Mouse (Mus musculus): ENCODE data around the gene Pnisr. TPM values are rescaled to one million over a fixed set of nuclear protein-coding genes. Genes with fewer than 3 reads are reported as not detected.

Pnisr gene
- polyA plus RNA-seq (2016; fragmentation: Nextera tagmentation; extraction: Ambion mirVana) = 96.5 and 99.3 TPM in 2 replicates

GRCm38 (mm10) chr4:21847481-21848286, at the start of gene Pnisr:
Pnisr (plus strand) TSS chr4:21847583.
- Histone ChIP-seq H3K27ac (ENCODE audit: poor library complexity, severe bottlenecking) (peak within 1 kb of the TSS; percentile 99), H3K4me2 (peak within 1 kb of the TSS; percentile 68), H3K4me3 (peak within 1 kb of the TSS; percentile 94), H3K36me3 (peaks cover 4% of the 10 kb centered on the region; the same call in 1 of the 2 replicates), H3K9me3 (replicated peaks) (no peaks in the 10 kb centered on the region), H3K9ac (peak within 1 kb of the TSS; percentile 96), H3K4me1 (replicated peaks) (peaks cover 10% of the 10 kb centered on the region), H3K27me3 (replicated peaks) (no peaks in the 10 kb centered on the region)
- WGBS = 0% methylated on average over 50 of the region's 50 CpGs
- ATAC-seq (ENCODE audit: insufficient number of reproducible peaks, low FRiP score) = peak; percentile 99

DNA sequence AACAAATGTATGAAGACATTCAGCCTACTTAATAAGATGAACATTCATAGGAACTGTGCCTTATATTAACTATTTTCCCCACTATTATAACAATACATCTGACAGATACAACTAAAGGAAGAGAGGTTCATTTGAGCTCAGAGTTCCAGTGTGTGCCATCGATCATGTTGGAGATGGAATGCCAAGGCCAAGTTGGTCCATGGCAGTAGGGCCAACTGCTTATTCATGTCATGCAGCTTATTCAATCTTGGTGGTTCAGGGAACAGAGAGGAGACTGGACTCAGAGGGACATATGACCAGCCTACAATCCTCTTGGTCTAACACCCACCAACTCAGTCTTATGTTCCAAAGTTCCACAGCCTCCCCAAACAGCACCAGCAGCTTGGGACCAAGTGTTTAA, 46.4 kb upstream of the Pnisr start:
- H3K9me3 ChIP-seq (replicated peaks) = no peaks in the 10 kb centered on the region
- no peak for ATAC-seq (ENCODE audit: insufficient number of reproducible peaks, low FRiP score)
- H3K9ac ChIP-seq = no peak overlapping the region
- H3K4me1 ChIP-seq (replicated peaks) = no peaks in the 10 kb centered on the region
- no peaks in the 10 kb centered on the region for H3K27me3 ChIP-seq (replicated peaks)
- H3K4me3 ChIP-seq = no peak overlapping the region
- H3K27ac ChIP-seq (ENCODE audit: poor library complexity, severe bottlenecking) = no peak overlapping the region
- 92% methylated on average over 1 of the region's 1 CpGs for WGBS
- H3K4me2 ChIP-seq = no peak overlapping the region
- peaks cover 65% of the 10 kb centered on the region for H3K36me3 ChIP-seq

DNA sequence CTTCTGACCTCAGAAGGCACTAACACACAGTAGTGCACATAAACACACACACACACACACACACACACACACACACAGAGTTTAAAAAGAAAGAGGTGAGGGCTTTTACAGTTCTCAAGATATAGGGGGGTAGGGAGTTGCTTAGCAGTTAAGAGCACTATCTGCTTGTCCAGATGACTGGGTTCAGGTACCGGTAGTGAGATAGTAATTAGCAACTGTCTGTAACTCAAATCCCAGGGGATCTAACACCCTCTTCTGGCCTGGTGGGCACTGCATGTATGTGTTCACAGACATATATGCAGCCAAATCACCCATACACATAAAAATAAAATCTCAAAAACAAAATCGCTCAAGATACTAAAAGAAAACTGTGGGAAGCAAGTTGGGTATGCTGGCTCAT, 45.8 kb upstream of the Pnisr start:
- no peak overlapping the region for H3K4me3 ChIP-seq
- no peaks in the 10 kb centered on the region for H3K27me3 ChIP-seq (replicated peaks)
- no peaks in the 10 kb centered on the region for H3K9me3 ChIP-seq (replicated peaks)
- peaks cover 65% of the 10 kb centered on the region for H3K36me3 ChIP-seq
- no peaks in the 10 kb centered on the region for H3K4me1 ChIP-seq (replicated peaks)
- H3K9ac ChIP-seq = no peak overlapping the region
- H3K4me2 ChIP-seq = no peak overlapping the region
- WGBS = 83% methylated on average over 2 of the region's 2 CpGs
- H3K27ac ChIP-seq (ENCODE audit: poor library complexity, severe bottlenecking) = no peak overlapping the region
- no peak for ATAC-seq (ENCODE audit: insufficient number of reproducible peaks, low FRiP score)

DNA sequence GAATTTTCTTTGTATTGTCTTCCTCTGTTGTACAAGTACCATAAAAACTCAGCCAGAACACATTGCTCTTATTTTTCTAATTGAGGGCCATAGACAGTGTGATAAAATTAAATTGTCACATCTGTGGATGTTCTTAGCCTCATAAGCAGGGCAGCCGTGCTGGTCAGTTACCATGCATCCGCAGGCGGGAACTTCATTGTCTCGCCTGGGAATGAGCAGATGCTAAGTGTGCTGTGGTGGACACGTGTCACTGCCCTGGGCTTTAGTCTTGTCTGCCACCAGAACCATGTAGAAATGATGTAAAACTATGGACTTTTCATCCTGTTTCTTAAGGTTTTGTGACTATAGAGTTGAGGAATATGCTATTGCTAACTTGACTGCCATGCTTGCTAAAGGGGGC, 40.2 kb upstream of the Pnisr start:
- Histone ChIP-seq H3K4me2 (no peak overlapping the region), H3K27ac (ENCODE audit: poor library complexity, severe bottlenecking) (no peak overlapping the region), H3K9ac (no peak overlapping the region), H3K27me3 (replicated peaks) (no peaks in the 10 kb centered on the region), H3K36me3 (peaks cover 49% of the 10 kb centered on the region), H3K9me3 (replicated peaks) (no peaks in the 10 kb centered on the region), H3K4me1 (replicated peaks) (no peaks in the 10 kb centered on the region), H3K4me3 (no peak overlapping the region)
- 77% methylated on average over 5 of the region's 5 CpGs for WGBS
- no peak for ATAC-seq (ENCODE audit: insufficient number of reproducible peaks, low FRiP score)

DNA sequence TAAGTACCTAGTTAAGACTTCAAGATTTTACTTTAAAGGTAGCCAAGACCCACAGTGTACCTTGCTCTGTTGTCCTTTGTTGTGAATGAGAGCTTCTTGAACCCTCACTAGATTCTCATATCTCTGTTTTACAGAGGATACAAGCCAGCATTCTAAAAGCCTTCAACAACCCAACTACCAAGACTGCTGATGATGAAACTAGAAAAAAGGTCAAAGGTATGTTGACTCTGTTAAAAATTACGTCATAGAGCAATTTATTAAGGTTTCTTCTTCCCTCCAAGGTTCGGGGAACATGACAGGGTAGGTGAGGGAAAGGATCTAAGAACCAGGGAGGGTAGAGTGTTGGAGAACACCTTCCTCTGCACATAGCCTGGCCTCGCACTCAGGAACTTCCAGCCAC, 36.8 kb upstream of the Pnisr start:
- Histone ChIP-seq H3K4me3 (no peak overlapping the region), H3K9me3 (replicated peaks) (no peaks in the 10 kb centered on the region), H3K9ac (no peak overlapping the region), H3K36me3 (peaks cover 33% of the 10 kb centered on the region), H3K4me2 (no peak overlapping the region), H3K27ac (ENCODE audit: poor library complexity, severe bottlenecking) (no peak overlapping the region), H3K4me1 (replicated peaks) (no peaks in the 10 kb centered on the region), H3K27me3 (replicated peaks) (no peaks in the 10 kb centered on the region)
- no peak for ATAC-seq (ENCODE audit: insufficient number of reproducible peaks, low FRiP score)
- 87% methylated on average over 3 of the region's 3 CpGs for WGBS

- WGBS = 91% methylated on average over 6 of the region's 6 CpGs
- Histone ChIP-seq H3K9me3 (replicated peaks) (no peaks in the 10 kb centered on the region), H3K9ac (no peak overlapping the region), H3K4me1 (replicated peaks) (no peaks in the 10 kb centered on the region), H3K27ac (ENCODE audit: poor library complexity, severe bottlenecking) (no peak overlapping the region), H3K4me2 (no peak overlapping the region), H3K4me3 (no peak overlapping the region), H3K27me3 (replicated peaks) (no peaks in the 10 kb centered on the region), H3K36me3 (peaks cover 42% of the 10 kb centered on the region)
- ATAC-seq (ENCODE audit: insufficient number of reproducible peaks, low FRiP score) = no peak
Measured at GRCm38 (mm10) chr4:21812635-21813034, 34.7 kb upstream of the Pnisr start.

- no peaks in the 10 kb centered on the region for H3K9me3 ChIP-seq (replicated peaks)
- peaks cover 44% of the 10 kb centered on the region for H3K36me3 ChIP-seq
- no peak overlapping the region for H3K9ac ChIP-seq
- no peak overlapping the region for H3K4me2 ChIP-seq
- H3K4me1 ChIP-seq (replicated peaks) = no peaks in the 10 kb centered on the region
- H3K27me3 ChIP-seq (replicated peaks) = no peaks in the 10 kb centered on the region
- H3K27ac ChIP-seq (ENCODE audit: poor library complexity, severe bottlenecking) = no peak overlapping the region
- ATAC-seq (ENCODE audit: insufficient number of reproducible peaks, low FRiP score) = peak; percentile 45; the same call in 1 of the 2 replicates
- H3K4me3 ChIP-seq = no peak overlapping the region
- 47% methylated on average over 2 of the region's 2 CpGs for WGBS
Measured at GRCm38 (mm10) chr4:21814029-21814428, 33.4 kb upstream of the Pnisr start.

GRCm38 (mm10) chr4:21826616-21827015, 20.8 kb upstream of the Pnisr start:
- WGBS = 88% methylated on average over 2 of the region's 2 CpGs
- Histone ChIP-seq H3K36me3 (peaks cover 42% of the 10 kb centered on the region), H3K9me3 (replicated peaks) (no peaks in the 10 kb centered on the region), H3K4me2 (no peak overlapping the region), H3K9ac (no peak overlapping the region), H3K27me3 (replicated peaks) (no peaks in the 10 kb centered on the region), H3K27ac (ENCODE audit: poor library complexity, severe bottlenecking) (no peak overlapping the region), H3K4me1 (replicated peaks) (no peaks in the 10 kb centered on the region), H3K4me3 (no peak overlapping the region)
- ATAC-seq (ENCODE audit: insufficient number of reproducible peaks, low FRiP score) = no peak

GRCm38 (mm10) chr4:21832844-21833243, 14.5 kb upstream of the Pnisr start:
- no peak for ATAC-seq (ENCODE audit: insufficient number of reproducible peaks, low FRiP score)
- H3K4me3 ChIP-seq = no peak overlapping the region
- no peaks in the 10 kb centered on the region for H3K4me1 ChIP-seq (replicated peaks)
- 93% methylated on average over 8 of the region's 8 CpGs for WGBS
- H3K27ac ChIP-seq (ENCODE audit: poor library complexity, severe bottlenecking) = no peak overlapping the region
- H3K4me2 ChIP-seq = no peak overlapping the region
- H3K9ac ChIP-seq = no peak overlapping the region
- H3K9me3 ChIP-seq (replicated peaks) = no peaks in the 10 kb centered on the region
- peaks cover 30% of the 10 kb centered on the region for H3K36me3 ChIP-seq
- H3K27me3 ChIP-seq (replicated peaks) = no peaks in the 10 kb centered on the region

- no peaks in the 10 kb centered on the region for H3K9me3 ChIP-seq (replicated peaks)
- no peaks in the 10 kb centered on the region for H3K27me3 ChIP-seq (replicated peaks)
- peak overlapping the region; percentile 58 for H3K4me2 ChIP-seq
- H3K4me3 ChIP-seq = peak overlapping the region; percentile 94
- WGBS = under 1% methylated on average over 24 of the region's 24 CpGs
- peak overlapping the region; percentile 99 for H3K27ac ChIP-seq (ENCODE audit: poor library complexity, severe bottlenecking)
- peak; percentile 92 for ATAC-seq (ENCODE audit: insufficient number of reproducible peaks, low FRiP score)
- peaks cover 4% of the 10 kb centered on the region; the same call in 1 of the 2 replicates for H3K36me3 ChIP-seq
- H3K9ac ChIP-seq = peak overlapping the region; percentile 96
- peaks cover 10% of the 10 kb centered on the region for H3K4me1 ChIP-seq (replicated peaks)
Measured at GRCm38 (mm10) chr4:21848287-21848630, 876 bp downstream of the Pnisr start.

DNA sequence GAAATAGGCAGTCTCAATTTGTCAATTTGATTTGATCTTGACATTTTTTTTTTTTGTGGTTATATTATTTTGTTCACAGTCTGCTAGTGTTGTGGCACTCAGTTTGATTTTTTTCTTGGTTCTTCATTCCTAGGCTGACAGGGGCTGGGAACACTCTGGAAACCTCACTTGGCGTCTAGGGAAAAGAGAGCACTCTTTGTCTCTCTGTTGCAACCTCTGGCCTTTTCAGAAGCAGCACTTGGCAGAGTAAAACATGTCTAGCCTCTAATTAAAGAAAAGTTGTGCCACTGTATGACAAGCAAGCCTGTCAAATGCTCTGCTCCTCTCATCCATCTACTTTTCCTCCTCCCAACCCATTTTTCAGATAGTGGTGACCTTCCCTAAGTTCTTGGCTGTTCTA, 10.1 kb downstream of the Pnisr start:
- Histone ChIP-seq H3K4me1 (replicated peaks) (no peaks in the 10 kb centered on the region), H3K27ac (ENCODE audit: poor library complexity, severe bottlenecking) (no peak overlapping the region), H3K9me3 (replicated peaks) (no peaks in the 10 kb centered on the region), H3K4me3 (no peak overlapping the region), H3K36me3 (peaks cover 59% of the 10 kb centered on the region), H3K9ac (no peak overlapping the region), H3K4me2 (no peak overlapping the region), H3K27me3 (replicated peaks) (no peaks in the 10 kb centered on the region)
- ATAC-seq (ENCODE audit: insufficient number of reproducible peaks, low FRiP score) = no peak
- 83% methylated on average over 1 of the region's 1 CpGs for WGBS

DNA sequence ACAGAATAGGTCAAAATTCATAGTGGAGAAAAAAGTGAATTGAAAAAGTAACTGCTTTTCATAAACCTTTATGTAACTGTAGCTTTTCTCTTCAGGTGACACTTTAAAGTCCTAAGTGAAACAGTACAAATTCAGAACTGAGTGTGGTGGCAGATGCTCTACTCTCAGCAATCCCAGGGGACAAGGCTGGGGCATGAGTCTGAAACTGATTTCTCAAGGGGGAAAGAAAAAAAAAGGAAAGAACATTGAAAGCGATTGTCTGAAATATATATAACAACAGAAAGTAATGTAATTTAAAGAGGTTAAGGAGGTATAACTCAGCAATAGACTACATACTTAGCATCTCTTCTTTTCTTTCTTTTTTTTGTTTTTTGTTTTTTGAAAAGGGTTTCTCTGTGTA, 17.8 kb downstream of the Pnisr start:
- H3K4me3 ChIP-seq = no peak overlapping the region
- WGBS = 89% methylated on average over 1 of the region's 1 CpGs
- no peak overlapping the region for H3K9ac ChIP-seq
- ATAC-seq (ENCODE audit: insufficient number of reproducible peaks, low FRiP score) = no peak
- H3K27me3 ChIP-seq (replicated peaks) = no peaks in the 10 kb centered on the region
- no peaks in the 10 kb centered on the region for H3K4me1 ChIP-seq (replicated peaks)
- no peaks in the 10 kb centered on the region for H3K9me3 ChIP-seq (replicated peaks)
- H3K27ac ChIP-seq (ENCODE audit: poor library complexity, severe bottlenecking) = no peak overlapping the region
- H3K4me2 ChIP-seq = no peak overlapping the region
- H3K36me3 ChIP-seq = peaks cover 58% of the 10 kb centered on the region
